Mouse (Mus musculus) hindbrain, embryonic 13.5 days (tissue): ENCODE measurements at regions not wholly inside any gene's neighbourhood (a gene's known extent, or its start where the extent isn't known, plus 50 kb on each side); places are given as distances from the start of the nearest gene placed in this dataset.
A peak's percentile ranks its signal among the peaks of the same experiment; 100 is the strongest.

ENCODE experiments used
- ATAC-seq: fragments of 200-750 bp; cut with Nextera tagmentation; 2 replicates; pipeline ENCODE4 v1.8.0; 2017; ENCODE audit warnings: moderate TSS enrichment; ENCODE audit not compliant: low FRiP score
- H3K27ac ChIP-seq: fragments of 300-500 bp; sonication (generic); 2 replicates; pipeline ENCODE4 v1.5.1; 2015; ENCODE audit warnings: inconsistent platforms, mild to moderate bottlenecking, moderate library complexity
- H3K27me3 ChIP-seq: fragments of 300-500 bp; sonication (generic); 2 replicates; pipeline ENCODE4 v1.6.1; 2015; ENCODE audit warnings: mild to moderate bottlenecking, inconsistent platforms
- H3K36me3 ChIP-seq: fragments of 300-500 bp; sonication (generic); 2 replicates; pipeline ENCODE4 v1.6.1; 2015; ENCODE audit warnings: mild to moderate bottlenecking, inconsistent platforms
- H3K4me1 ChIP-seq: fragments of 300-500 bp; sonication (generic); replicated peaks from 2 replicates; pipeline ENCODE4 v1.6.1; 2015; ENCODE audit warnings: inconsistent platforms
- H3K4me2 ChIP-seq: fragments of 300-500 bp; sonication (generic); 2 replicates; pipeline ENCODE4 v1.6.1; 2015; ENCODE audit warnings: inconsistent platforms, mild to moderate bottlenecking, moderate library complexity
- H3K4me3 ChIP-seq: fragments of 300-500 bp; sonication (generic); 2 replicates; pipeline ENCODE4 v1.5.1; 2015; ENCODE audit warnings: mild to moderate bottlenecking, inconsistent platforms
- H3K9ac ChIP-seq: fragments of 300-500 bp; sonication (generic); 2 replicates; pipeline ENCODE4 v1.6.1; 2015; ENCODE audit warnings: mild to moderate bottlenecking, inconsistent platforms
- H3K9me3 ChIP-seq: fragments of 300-500 bp; sonication (generic); 2 replicates; pipeline ENCODE4 v1.6.1; 2016; ENCODE audit warnings: inconsistent platforms
- WGBS: fragments of 180-500 bp; shearing (Covaris S2); methylation state at CpG from one replicate; pipeline ENCODE4 v1.1.7; 2015; 5-methylcytosine and 5-hydroxymethylcytosine counted together

DNA sequence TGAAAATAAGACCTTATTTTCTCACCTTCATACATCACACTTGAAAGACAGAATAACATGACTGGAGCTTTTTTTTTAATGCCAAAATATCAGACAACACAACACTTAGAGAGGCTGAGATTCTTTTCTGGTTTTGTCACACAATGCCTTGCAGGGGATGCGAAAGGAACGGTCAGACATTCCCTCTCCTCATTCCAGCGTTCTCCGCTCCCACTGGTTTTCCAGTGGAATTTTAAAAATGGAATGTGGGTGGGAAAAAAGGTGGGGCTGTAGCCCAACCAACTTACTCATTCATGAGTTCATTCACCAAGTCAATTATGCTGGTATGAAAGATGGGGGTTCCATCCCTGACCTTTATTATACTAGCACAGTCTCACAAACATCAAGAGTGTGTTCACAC, 169.6 kb upstream of the Erbb4 start:
- Histone ChIP-seq H3K4me1 (no peaks in the 10 kb centered on the region), H3K27me3 (no peaks in the 10 kb centered on the region), H3K4me3 (no peak overlapping the region), H3K27ac (no peak overlapping the region), H3K9me3 (no peaks in the 10 kb centered on the region), H3K9ac (no peak overlapping the region), H3K4me2 (no peak overlapping the region), H3K36me3 (no peaks in the 10 kb centered on the region)
- no peak for ATAC-seq
- WGBS: 69% methylated on average over 4 of the region's 4 CpGs

DNA sequence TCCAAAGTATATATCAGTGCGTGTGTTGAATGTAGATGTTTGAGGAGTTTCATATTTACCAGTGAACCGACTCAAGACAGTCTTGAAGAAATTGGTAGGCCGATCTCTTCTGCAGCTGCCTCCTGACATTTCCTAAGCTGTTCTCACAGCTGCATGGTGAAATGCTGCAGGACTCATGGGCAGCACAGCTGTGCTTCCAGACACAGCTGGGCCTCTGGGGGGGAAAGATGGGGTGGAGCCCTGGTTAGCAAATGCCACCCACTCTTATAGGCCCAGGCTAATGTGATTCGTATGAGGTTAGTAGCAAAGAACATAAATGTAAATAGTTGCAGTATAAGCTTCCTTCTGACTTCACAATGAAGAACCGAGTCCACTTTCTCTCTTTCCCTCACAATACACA, 139.8 kb upstream of the Erbb4 start:
- WGBS: 83% methylated on average over 5 of the region's 5 CpGs
- Histone ChIP-seq H3K4me1 (no peaks in the 10 kb centered on the region), H3K27me3 (no peaks in the 10 kb centered on the region), H3K27ac (no peak overlapping the region), H3K36me3 (no peaks in the 10 kb centered on the region), H3K9me3 (no peaks in the 10 kb centered on the region), H3K9ac (no peak overlapping the region), H3K4me3 (no peak overlapping the region), H3K4me2 (no peak overlapping the region)
- no peak for ATAC-seq

DNA sequence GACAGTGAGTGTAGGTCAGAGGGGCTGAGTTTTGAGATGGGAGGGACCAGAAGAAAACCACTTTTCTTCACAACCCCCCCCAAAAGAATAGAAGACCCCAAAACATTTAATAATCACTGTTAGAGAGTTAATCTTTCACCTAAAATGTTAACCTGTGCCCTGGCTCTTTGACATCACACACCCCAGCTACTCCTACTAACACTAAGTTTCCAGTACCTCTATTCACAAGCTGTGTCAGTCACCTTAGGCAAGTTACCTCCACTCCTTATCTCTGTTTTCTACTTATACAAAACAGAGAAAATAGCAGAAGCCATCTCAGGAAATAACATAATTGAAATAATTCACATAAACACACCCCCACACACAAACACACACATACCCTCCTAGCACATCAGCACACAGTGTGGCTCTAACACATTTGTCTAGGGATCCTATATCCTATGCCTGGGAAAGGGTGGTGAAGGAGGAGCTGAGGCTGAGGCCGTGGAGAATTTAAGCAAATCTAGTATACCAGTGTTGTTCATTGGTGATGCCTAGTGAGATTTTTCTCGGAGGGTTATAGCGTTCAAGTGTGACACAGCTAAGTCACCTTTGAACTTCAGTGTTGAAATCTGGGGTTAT, 134.5 kb upstream of the Erbb4 start:
- Histone ChIP-seq H3K36me3 (no peaks in the 10 kb centered on the region), H3K27ac (no peak overlapping the region), H3K4me2 (peak overlapping the region; percentile 58), H3K9me3 (no peaks in the 10 kb centered on the region), H3K9ac (peak overlapping the region; percentile 62), H3K4me1 (0 out of 2 replicates have a peak, but pooled peaks cover 4% of the 10 kb centered on the region), H3K27me3 (no peaks in the 10 kb centered on the region), H3K4me3 (peak overlapping the region; percentile 35)
- peak; percentile 39; the same call in 1 of the 2 replicates for ATAC-seq
- WGBS: 89% methylated on average over 3 of the region's 3 CpGs

DNA sequence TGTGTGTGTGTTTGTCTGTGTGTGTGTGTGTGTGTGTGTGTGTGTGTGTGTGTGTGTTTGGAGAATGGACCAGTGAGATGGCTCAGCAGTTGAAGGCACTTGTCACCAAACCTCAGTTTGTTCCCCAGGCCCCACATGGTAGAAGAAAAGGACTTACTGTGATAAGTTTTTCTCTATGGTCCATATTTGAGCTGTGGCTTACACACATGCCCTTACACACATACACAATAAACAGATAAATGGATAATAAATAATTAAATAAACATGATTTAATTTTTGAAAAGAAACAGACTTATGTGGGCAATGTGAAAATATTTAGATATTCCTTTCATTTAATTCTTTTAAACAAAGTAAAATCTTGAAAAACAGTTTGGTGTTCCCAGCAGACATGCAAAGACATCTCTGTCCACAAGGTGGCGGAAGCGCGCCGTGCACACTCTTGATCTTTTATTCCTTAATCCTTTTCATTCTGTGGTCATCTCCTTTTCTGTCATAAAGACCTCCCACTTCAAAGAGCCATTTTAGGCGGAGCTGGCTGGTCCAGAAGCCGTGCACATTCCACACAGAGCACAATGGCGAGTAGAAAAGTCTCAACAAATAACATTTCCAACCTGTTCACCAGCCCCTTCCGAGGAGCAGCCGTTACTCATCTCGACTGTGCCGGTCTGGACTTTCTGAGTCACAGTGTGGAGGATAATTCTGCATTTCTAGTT, 133.8 kb upstream of the Erbb4 start:
- H3K27ac ChIP-seq: no peak overlapping the region
- no peaks in the 10 kb centered on the region for H3K9me3 ChIP-seq
- no peaks in the 10 kb centered on the region for H3K36me3 ChIP-seq
- no peaks in the 10 kb centered on the region for H3K27me3 ChIP-seq
- peak overlapping the region; percentile 62 for H3K9ac ChIP-seq
- 0 out of 2 replicates have a peak, but pooled peaks cover 4% of the 10 kb centered on the region for H3K4me1 ChIP-seq
- 16% methylated on average over 11 of the region's 11 CpGs for WGBS
- peak overlapping the region; percentile 35 for H3K4me3 ChIP-seq
- ATAC-seq: peak; percentile 84
- H3K4me2 ChIP-seq: peak overlapping the region; percentile 58

DNA sequence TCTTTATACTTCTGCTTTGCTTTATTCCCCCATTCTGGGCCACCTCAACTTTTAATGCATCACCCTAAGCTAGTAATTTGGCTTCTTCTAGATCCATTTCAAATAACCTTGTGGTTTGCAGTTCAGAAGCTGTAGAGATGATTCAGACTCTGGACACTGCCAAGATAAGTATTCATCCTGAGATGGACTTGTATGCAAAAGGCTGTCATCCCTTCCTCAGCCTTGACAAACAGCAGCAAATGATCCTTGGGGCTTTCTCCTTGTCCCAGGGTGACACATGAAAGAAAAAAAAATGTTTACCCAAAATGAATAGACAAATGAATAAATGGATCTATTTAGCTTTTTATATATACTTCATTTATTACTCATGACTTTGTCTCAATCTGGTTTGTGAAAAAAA, 120.0 kb upstream of the Erbb4 start:
- no peaks in the 10 kb centered on the region; the same call in 1 of the 2 replicates for H3K9me3 ChIP-seq
- H3K27ac ChIP-seq: no peak overlapping the region
- H3K4me1 ChIP-seq: no peaks in the 10 kb centered on the region
- no peaks in the 10 kb centered on the region for H3K27me3 ChIP-seq
- no peak overlapping the region for H3K4me2 ChIP-seq
- H3K36me3 ChIP-seq: no peaks in the 10 kb centered on the region
- H3K9ac ChIP-seq: no peak overlapping the region
- H3K4me3 ChIP-seq: no peak overlapping the region
- ATAC-seq: no peak

DNA sequence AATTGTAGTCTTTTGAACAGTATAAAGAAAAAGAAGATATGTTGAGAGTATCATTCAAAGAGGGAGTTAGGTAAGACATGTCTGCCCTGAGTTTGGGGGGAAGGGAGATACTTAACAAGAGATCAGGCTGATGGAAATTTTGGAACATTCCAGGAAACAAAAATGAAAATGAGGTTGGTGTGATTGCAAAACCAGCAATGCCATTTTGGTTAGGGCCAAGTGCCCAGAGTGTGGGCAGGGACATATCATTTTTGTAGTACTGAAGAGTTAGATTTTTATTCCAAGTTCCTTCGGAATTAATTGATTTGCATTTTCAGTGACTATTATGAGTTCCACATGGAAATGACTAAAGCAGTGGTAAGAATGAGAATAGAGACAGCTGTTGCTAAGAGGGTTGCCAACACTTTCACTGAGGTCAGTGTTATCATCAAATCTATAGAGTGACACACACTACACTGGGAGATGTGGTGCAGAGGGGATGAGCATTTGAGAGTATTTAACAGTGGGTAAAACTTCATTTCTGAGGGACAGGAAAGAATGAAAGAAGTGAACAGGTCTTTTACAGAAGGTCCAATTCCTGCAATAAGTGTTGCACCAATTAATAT, 105.1 kb upstream of the Erbb4 start:
- Histone ChIP-seq H3K4me1 (no peaks in the 10 kb centered on the region), H3K9me3 (no peaks in the 10 kb centered on the region), H3K36me3 (no peaks in the 10 kb centered on the region), H3K27ac (no peak overlapping the region), H3K4me2 (no peak overlapping the region), H3K4me3 (no peak overlapping the region), H3K9ac (no peak overlapping the region), H3K27me3 (no peaks in the 10 kb centered on the region)
- no peak for ATAC-seq
- 98% methylated on average over 1 of the region's 1 CpGs for WGBS

DNA sequence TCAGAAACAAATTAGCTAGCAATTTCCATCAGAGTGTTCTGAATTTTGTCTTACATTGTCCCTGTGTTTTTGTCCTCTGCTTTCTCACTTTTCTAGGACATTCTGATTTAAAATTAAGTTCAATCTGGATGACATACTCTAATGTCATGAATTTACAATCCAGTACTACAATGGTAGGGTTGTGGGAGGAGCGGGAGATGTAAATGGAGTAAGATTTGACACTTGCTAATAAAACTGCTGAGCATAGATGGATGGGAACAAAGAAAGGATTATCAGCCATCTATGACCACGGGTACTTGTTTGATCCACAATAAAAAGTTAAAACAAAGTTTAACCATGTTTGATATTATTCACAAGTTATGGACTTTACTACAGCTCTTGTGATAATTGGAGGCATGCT, 94.9 kb upstream of the Erbb4 start:
- no peaks in the 10 kb centered on the region for H3K4me1 ChIP-seq
- no peaks in the 10 kb centered on the region for H3K36me3 ChIP-seq
- H3K9ac ChIP-seq: no peak overlapping the region
- no peak for ATAC-seq
- no peaks in the 10 kb centered on the region for H3K9me3 ChIP-seq
- no peaks in the 10 kb centered on the region for H3K27me3 ChIP-seq
- WGBS: 81% methylated on average over 2 of the region's 2 CpGs
- no peak overlapping the region for H3K27ac ChIP-seq
- H3K4me3 ChIP-seq: no peak overlapping the region
- H3K4me2 ChIP-seq: no peak overlapping the region

DNA sequence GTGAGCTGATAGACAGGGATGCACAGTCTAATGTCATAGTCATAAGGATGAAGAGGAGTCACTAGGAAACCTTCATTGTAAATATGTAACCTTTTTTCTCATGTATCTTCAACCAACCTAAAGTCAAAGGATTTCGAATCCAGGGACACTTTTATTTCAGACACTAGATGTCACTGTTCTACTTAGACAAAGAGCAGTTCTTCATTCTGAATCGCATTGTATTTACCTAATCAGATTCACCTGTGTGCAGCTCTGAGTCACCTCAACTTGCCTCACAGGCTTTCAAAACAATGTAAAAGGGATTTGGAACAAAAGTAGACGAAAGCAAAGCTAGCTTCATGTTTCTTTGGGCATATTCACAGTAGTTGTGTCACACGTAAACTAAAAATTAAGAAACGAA, 57.3 kb upstream of the Erbb4 start:
- Histone ChIP-seq H3K9me3 (no peaks in the 10 kb centered on the region), H3K4me2 (no peak overlapping the region), H3K9ac (no peak overlapping the region), H3K36me3 (no peaks in the 10 kb centered on the region), H3K27me3 (no peaks in the 10 kb centered on the region), H3K4me1 (no peaks in the 10 kb centered on the region), H3K27ac (no peak overlapping the region), H3K4me3 (no peak overlapping the region)
- ATAC-seq: no peak
- WGBS: 59% methylated on average over 5 of the region's 5 CpGs
